Mouse (Mus musculus): Measurements from ENCODE around the gene Mip. TPM values are rescaled to one million over a fixed set of nuclear protein-coding genes. Genes with fewer than 3 reads are reported as not detected.

Gene Mip
- polyA plus RNA-seq, 1 experiment: 0.37 TPM

DNA sequence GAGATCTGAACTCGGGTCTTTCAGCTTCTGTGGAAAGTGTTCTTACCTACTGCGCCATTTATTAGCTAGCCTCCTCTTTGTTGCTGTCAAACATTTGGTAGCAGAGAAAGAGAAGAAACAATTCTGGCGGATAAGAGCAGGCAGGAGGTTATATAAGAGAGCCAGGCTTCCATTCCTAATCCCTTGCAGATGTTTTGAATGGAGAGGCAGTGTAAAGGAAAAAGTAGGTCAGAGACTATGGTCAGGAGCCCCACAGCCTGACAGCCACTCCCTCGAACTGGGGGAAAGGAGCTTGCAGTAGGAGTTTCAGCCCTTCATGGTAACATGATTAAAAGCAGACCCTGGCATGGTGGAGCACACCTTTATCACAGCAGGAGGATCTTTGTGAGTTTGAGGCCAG is 10.7 kb downstream of the Mip start:
- H3K27me3 ChIP-seq (ENCODE audit: control insufficient read depth, insufficient read depth, low read length, poor library complexity, severe bottlenecking): no peaks in the 10 kb centered on the region
- peaks cover 20% of the 10 kb centered on the region for H3K36me3 ChIP-seq (ENCODE audit: control insufficient read depth, insufficient read depth, low read length, poor library complexity, severe bottlenecking)

DNA sequence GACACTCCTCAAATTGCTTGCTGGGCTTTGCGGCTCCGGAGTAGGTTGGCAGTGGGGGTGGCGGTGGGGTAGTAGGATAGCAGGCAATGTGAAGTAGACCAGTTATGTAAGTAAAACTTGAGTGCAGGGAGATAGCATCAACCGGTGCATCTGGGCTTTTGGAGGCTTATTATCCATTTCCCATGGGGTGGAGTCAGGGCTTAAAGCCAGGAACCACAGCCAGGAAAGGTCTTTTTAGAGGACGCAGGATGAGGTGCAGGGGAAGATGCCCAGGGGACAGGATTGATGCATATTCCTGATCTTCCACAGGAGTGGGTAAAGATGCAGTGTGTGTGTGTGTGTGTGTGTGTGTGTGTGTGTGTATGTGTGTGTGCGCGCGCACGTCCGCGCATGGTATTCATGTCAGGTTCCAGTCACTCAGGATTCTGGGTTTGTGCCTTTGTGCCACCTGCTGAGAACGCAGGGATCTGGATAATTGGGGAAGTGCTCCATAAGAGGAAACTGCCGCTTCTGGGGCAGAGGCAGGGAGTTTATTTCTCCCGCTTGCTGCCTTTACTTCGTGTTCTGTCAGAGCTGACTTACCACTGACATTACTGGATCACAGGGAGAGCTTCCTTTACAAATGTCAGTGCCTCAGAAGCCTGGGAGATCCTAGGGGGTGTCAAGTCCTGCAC is 12.3 kb downstream of the Mip start:
- peaks cover 29% of the 10 kb centered on the region for H3K36me3 ChIP-seq (ENCODE audit: control insufficient read depth, insufficient read depth, low read length, poor library complexity, severe bottlenecking)
- H3K4me3 ChIP-seq (ENCODE audit: low read depth, low read length): no peak overlapping the region
- H3K27me3 ChIP-seq (ENCODE audit: control insufficient read depth, insufficient read depth, low read length, poor library complexity, severe bottlenecking): no peaks in the 10 kb centered on the region
- H3K9ac ChIP-seq (ENCODE audit: low read depth, poor library complexity, severe bottlenecking): no peak overlapping the region
- no peaks in the 10 kb centered on the region for H3K4me1 ChIP-seq (ENCODE audit: control insufficient read depth, insufficient read depth, low read length)
- no peak overlapping the region for H3K27ac ChIP-seq (ENCODE audit: insufficient read depth, low read length)
- TF ChIP-seq POLR2A (IDR thresholded peaks at IDR 0.05; ENCODE audit: insufficient read depth, low read length): no peak
- TF ChIP-seq CTCF (IDR thresholded peaks at IDR 0.05; ENCODE audit: low read depth, low read length): no peak
- TF ChIP-seq EP300 (IDR thresholded peaks at IDR 0.05; ENCODE audit: insufficient read depth, low read depth, low read length): no peak
- no peaks in the 10 kb centered on the region for H3K9me3 ChIP-seq (replicated peaks; ENCODE audit: control insufficient read depth, insufficient read depth, low read length, poor library complexity, severe bottlenecking)

More for the DNA sequence above, 10.7 kb downstream of the Mip start:
- H3K4me1 ChIP-seq (ENCODE audit: control insufficient read depth, insufficient read depth, low read length): no peaks in the 10 kb centered on the region
- TF ChIP-seq EP300 (IDR thresholded peaks at IDR 0.05; ENCODE audit: insufficient read depth, low read depth, low read length): no peak
- TF ChIP-seq CTCF (IDR thresholded peaks at IDR 0.05; ENCODE audit: low read depth, low read length): no peak
- no peak for TF ChIP-seq POLR2A (IDR thresholded peaks at IDR 0.05; ENCODE audit: insufficient read depth, low read length)
- no peak overlapping the region for H3K4me3 ChIP-seq (ENCODE audit: low read depth, low read length)
- H3K9ac ChIP-seq (ENCODE audit: low read depth, poor library complexity, severe bottlenecking): no peak overlapping the region
- no peak overlapping the region for H3K27ac ChIP-seq (ENCODE audit: insufficient read depth, low read length)
- no peaks in the 10 kb centered on the region for H3K9me3 ChIP-seq (replicated peaks; ENCODE audit: control insufficient read depth, insufficient read depth, low read length, poor library complexity, severe bottlenecking)

DNA sequence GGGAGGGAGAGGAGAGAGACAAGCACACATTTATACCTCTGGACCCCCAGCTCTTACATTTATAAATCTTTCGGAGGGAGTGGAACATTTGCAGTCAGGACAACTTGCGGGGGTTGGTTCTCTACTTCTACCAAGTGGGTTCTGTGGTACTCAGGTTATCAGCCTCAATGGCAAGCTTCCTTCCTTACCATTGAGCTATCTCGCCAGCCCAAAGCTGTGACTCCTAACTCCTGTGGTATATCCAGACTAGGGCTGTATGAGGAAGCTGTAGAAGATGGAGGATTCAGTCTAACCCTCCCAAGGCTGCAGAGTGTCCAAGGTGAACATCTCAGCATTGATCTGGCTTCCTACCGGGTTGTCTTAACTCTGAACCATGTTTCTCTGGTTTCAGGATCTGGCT is 13.5 kb downstream of the Mip start:
- Histone ChIP-seq H3K4me1 (ENCODE audit: control insufficient read depth, insufficient read depth, low read length) (no peaks in the 10 kb centered on the region), H3K27me3 (ENCODE audit: control insufficient read depth, insufficient read depth, low read length, poor library complexity, severe bottlenecking) (no peaks in the 10 kb centered on the region), H3K36me3 (ENCODE audit: control insufficient read depth, insufficient read depth, low read length, poor library complexity, severe bottlenecking) (peaks cover 30% of the 10 kb centered on the region), H3K4me3 (ENCODE audit: low read depth, low read length) (no peak overlapping the region), H3K9ac (ENCODE audit: low read depth, poor library complexity, severe bottlenecking) (no peak overlapping the region), H3K9me3 (replicated peaks; ENCODE audit: control insufficient read depth, insufficient read depth, low read length, poor library complexity, severe bottlenecking) (no peaks in the 10 kb centered on the region), H3K27ac (ENCODE audit: insufficient read depth, low read length) (no peak overlapping the region)
- no peak for TF ChIP-seq POLR2A (IDR thresholded peaks at IDR 0.05; ENCODE audit: insufficient read depth, low read length)

DNA sequence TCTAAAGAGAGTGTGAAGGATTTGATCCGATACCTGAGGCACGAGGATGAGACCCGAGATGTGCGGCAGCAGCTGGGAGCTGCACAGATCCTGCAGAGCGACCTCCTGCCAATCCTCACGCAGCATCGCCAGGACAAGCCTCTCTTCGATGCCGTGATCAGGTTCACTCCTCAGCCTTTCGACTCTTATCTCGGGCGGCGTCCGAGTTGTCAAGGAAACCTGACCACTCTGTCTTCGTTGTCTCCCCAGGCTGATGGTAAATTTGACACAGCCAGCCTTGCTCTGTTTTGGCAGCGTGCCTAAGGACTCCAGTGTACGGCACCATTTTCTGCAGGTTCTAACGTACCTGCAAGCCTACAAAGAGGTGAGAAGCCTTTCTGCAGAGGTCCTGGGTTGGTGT is 14.5 kb downstream of the Mip start:
- Histone ChIP-seq H3K4me1 (ENCODE audit: control insufficient read depth, insufficient read depth, low read length) (no peaks in the 10 kb centered on the region), H3K4me3 (ENCODE audit: low read depth, low read length) (no peak overlapping the region), H3K9me3 (replicated peaks; ENCODE audit: control insufficient read depth, insufficient read depth, low read length, poor library complexity, severe bottlenecking) (no peaks in the 10 kb centered on the region), H3K27ac (ENCODE audit: insufficient read depth, low read length) (no peak overlapping the region), H3K9ac (ENCODE audit: low read depth, poor library complexity, severe bottlenecking) (no peak overlapping the region), H3K27me3 (ENCODE audit: control insufficient read depth, insufficient read depth, low read length, poor library complexity, severe bottlenecking) (no peaks in the 10 kb centered on the region), H3K36me3 (ENCODE audit: control insufficient read depth, insufficient read depth, low read length, poor library complexity, severe bottlenecking) (peaks cover 26% of the 10 kb centered on the region)
- no peak for TF ChIP-seq CTCF (IDR thresholded peaks at IDR 0.05; ENCODE audit: low read depth, low read length)
- TF ChIP-seq EP300 (IDR thresholded peaks at IDR 0.05; ENCODE audit: insufficient read depth, low read depth, low read length): no peak
- no peak for TF ChIP-seq POLR2A (IDR thresholded peaks at IDR 0.05; ENCODE audit: insufficient read depth, low read length)

DNA sequence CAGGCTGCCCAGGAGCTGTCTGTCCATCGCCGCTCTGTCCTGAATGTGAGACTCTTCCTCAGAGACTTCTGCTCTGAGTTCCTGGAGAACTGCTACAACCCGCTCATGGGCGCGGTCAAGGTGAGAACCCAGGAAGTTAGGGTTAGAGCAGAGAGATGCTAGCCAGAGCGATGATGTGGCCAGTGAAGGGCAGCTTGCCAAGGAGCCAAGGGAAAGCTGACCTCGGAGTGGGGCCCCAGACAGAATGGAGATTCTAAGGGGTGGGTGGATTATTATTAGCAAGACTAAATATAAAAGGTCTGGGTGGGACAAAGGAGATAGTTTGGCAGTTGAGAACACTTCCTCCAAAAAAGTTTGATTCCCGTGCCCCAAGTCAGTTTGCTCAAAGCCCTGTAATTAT is 17.6 kb downstream of the Mip start:
- Histone ChIP-seq H3K9ac (ENCODE audit: low read depth, poor library complexity, severe bottlenecking) (no peak overlapping the region), H3K9me3 (replicated peaks; ENCODE audit: control insufficient read depth, insufficient read depth, low read length, poor library complexity, severe bottlenecking) (no peaks in the 10 kb centered on the region), H3K4me3 (ENCODE audit: low read depth, low read length) (no peak overlapping the region), H3K27ac (ENCODE audit: insufficient read depth, low read length) (no peak overlapping the region), H3K4me1 (ENCODE audit: control insufficient read depth, insufficient read depth, low read length) (no peaks in the 10 kb centered on the region), H3K27me3 (ENCODE audit: control insufficient read depth, insufficient read depth, low read length, poor library complexity, severe bottlenecking) (no peaks in the 10 kb centered on the region), H3K36me3 (ENCODE audit: control insufficient read depth, insufficient read depth, low read length, poor library complexity, severe bottlenecking) (peaks cover 37% of the 10 kb centered on the region)
- TF ChIP-seq EP300 (IDR thresholded peaks at IDR 0.05; ENCODE audit: insufficient read depth, low read depth, low read length): no peak
- TF ChIP-seq CTCF (IDR thresholded peaks at IDR 0.05; ENCODE audit: low read depth, low read length): no peak
- no peak for TF ChIP-seq POLR2A (IDR thresholded peaks at IDR 0.05; ENCODE audit: insufficient read depth, low read length)

DNA sequence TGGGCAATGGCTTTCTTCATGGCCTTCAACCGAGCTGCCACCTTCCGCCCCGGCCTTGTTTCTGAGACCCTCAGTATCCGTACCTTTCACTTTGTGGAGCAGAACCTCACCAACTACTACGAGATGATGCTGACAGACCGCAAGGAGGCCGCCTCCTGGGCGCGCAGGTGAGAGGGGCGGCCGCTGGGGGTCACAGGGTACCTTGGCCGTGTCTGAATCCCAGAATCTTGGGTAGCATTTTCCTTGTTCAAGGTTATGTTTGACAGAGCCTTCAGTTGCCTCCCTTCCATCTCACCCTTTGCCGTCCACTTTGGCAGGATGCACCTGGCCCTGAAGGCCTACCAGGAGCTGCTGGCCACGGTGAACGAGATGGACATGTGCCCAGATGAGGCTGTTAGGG is 18.5 kb downstream of the Mip start:
- H3K27ac ChIP-seq (ENCODE audit: insufficient read depth, low read length): no peak overlapping the region
- H3K9me3 ChIP-seq (replicated peaks; ENCODE audit: control insufficient read depth, insufficient read depth, low read length, poor library complexity, severe bottlenecking): no peaks in the 10 kb centered on the region
- H3K9ac ChIP-seq (ENCODE audit: low read depth, poor library complexity, severe bottlenecking): no peak overlapping the region
- H3K27me3 ChIP-seq (ENCODE audit: control insufficient read depth, insufficient read depth, low read length, poor library complexity, severe bottlenecking): no peaks in the 10 kb centered on the region
- H3K4me3 ChIP-seq (ENCODE audit: low read depth, low read length): no peak overlapping the region
- no peaks in the 10 kb centered on the region for H3K4me1 ChIP-seq (ENCODE audit: control insufficient read depth, insufficient read depth, low read length)
- no peak for TF ChIP-seq POLR2A (IDR thresholded peaks at IDR 0.05; ENCODE audit: insufficient read depth, low read length)
- TF ChIP-seq CTCF (IDR thresholded peaks at IDR 0.05; ENCODE audit: low read depth, low read length): no peak
- TF ChIP-seq EP300 (IDR thresholded peaks at IDR 0.05; ENCODE audit: insufficient read depth, low read depth, low read length): no peak
- peaks cover 43% of the 10 kb centered on the region for H3K36me3 ChIP-seq (ENCODE audit: control insufficient read depth, insufficient read depth, low read length, poor library complexity, severe bottlenecking)
